Mouse (Mus musculus) layer of hippocampus, adult 18-20 months (tissue): ENCODE results near the gene Aip. TPM values are rescaled to one million over a fixed set of nuclear protein-coding genes. Genes with fewer than 3 reads are reported as not detected.
A peak's percentile ranks its signal among the peaks of the same experiment; 100 is the strongest.
"Not testable (repeated sequence)": the region's sequence is repeated elsewhere in the genome, so short reads cannot be mapped to it uniquely, and the experiment has no call there.

Experiments
- DNase-seq, 2 experiments: peaks; one replicate each; pipeline ENCODE4 v3.0.0; 2022; ENCODE audit warnings: low spot score in 2 of 2
- total RNA-seq, 2 experiments: library from RNA; stranded (reverse); gene quantifications; 2 replicates each; pipeline ENCODE4 v1.2.3; 2021

The Aip gene
- total RNA-seq, 2 experiments from 2014 or later, result 121 to 140 TPM

DNA sequence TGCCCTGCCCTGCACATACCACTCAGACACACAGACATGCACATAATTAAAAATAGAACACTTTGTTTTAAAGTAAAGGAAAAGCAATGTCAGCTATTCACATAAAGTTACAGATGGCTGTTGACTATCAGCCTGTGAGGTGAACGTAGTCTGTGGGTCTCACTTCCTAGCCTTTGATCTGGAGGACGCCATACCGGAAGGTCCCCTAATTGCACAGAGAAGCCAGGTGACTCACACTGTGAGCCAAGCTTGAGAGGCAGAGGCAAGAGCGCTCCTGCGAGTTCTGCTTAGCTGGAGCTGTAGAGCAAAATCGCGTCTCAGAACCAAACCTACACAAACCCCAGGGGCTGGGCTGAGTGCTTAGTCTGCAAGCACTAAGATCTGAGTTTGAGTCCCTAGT lies 31.9 kb downstream of the Aip start:
- DNase-seq, result no peak

DNA sequence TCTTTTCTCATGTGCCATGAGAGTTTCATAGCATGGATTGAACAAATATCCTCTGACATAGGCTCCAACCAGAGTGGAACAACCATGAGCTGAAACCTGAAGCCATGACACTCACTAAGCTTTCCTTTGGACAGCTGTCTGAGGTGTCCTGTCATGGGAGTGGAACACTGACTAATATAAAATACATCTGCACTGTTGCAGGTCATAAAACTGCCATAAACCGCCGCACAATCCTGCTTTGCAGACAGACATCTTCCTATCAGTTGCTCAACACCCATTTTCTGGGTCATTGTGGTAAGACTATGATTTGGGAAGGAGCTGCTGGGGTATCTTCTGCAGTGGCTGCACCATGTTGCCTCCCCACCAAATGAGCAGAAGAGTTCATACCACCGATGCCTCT lies 32.9 kb downstream of the Aip start:
- no peak for DNase-seq

DNA sequence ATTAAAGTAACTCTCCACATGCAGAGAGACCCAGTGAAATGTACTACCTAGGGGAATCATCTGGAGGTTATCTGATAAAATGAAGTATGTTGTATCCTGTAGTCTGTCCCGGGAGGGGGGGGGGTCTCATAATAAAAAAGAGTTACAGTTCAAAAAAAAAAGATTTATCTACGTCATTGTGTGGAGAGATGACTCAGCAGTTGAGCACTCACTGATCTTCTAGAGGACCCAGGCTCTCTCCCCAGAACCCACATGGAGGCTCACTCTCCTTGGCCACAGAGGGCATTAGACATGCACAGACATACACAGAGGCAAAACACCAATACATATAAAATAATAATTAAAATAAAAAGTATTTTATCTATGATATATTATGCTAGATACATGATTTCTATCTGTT lies 34.3 kb downstream of the Aip start:
- DNase-seq, result no peak

DNA sequence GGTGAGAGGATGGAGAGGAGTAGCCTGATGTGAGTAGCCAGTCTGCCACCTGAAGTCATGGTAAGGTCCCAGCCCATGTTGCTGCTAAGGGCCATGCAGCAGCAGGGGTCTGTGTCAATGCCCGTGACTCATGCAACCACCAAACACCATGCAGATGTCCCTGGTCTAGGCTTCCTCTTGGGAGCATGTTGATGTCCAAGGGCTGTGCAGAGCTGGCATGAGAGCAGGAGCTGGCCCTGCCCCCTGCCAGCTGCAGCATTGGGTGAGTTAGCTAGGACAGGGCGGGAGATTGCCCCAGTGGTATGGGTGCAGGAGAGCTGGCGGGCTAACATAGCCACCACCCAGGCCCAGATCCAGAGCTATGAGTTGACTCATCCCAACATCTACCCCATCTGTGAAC lies 35.2 kb downstream of the Aip start:
- no peak for DNase-seq

DNA sequence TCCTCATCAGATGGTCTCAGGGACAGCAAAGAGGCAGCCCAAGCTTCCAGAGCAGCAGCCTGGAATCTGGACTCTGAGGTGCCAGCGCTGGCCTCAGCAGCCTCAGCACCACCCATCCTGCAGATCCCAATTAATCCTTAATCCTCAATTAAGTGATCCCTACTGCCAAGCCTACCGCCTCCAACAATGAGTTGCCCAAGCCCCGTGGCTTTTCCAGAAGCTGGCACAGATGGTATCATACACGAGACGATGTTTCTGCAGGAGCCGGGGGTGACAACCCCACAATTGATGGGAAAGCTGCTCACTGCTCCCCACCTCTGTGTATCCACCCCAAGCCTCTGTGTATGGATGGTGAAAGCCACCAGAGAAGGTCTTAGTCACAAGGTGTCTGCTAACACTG lies 36.5 kb downstream of the Aip start:
- DNase-seq, result peak in 1 of 2 experiments; percentile 69

DNA sequence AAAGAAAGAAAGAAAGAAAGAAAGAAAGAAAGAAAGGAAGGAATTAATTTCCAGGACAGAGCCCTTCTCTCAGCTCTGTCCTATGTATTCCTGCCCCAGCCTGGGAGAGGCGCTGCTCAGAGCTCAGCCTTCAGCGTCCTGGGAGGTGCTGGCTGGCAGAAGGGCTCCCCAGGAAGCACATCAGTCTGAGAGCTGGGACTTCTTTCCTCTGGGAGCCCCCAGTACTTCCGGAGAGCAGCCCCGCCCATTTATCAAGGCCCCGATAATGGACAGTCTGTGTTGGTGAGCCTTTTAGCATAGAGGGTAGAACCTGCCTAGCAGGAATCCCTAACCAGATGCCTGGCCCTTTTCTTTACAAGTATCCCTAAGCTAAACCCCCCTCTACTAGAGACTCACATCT lies 37.5 kb downstream of the Aip start:
- DNase-seq, result no peak

DNA sequence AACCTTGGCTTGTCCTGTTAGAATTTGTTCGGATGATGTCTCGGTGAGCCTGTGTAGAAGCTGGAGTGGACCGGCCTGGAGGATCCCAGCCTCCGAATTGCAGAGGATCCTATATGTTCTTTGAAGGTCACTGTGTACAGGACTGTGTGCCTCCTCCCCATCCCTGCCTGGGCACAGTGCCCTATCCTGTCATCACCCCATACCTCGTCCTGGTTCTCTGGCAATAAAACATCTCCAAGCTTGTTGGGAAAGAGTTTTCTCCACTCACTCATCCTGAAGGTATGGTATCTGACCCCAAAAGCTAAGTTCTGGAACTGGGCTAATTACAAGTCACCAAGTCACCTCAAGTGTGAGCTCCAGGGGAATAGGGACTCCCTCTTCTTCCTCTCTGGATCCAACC lies 38.6 kb downstream of the Aip start:
- no peak for DNase-seq

DNA sequence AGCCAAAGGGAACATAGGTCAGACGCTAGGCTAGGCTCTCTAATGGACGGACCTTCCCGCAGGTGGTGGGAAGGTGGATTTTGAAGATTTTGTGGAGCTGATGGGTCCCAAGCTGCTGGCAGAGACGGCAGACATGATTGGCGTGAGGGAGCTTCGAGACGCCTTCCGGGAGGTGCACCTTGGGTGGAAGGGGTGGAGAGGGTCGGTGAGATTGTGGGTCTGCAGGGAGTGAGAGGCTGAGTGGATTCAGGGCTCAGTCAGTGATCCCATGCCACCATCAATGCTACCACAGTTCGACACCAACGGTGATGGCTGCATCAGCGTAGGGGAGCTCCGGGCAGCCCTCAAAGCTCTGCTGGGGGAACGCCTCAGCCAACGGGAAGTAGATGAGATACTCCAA lies 39.5 kb downstream of the Aip start:
- no peak for DNase-seq

DNA sequence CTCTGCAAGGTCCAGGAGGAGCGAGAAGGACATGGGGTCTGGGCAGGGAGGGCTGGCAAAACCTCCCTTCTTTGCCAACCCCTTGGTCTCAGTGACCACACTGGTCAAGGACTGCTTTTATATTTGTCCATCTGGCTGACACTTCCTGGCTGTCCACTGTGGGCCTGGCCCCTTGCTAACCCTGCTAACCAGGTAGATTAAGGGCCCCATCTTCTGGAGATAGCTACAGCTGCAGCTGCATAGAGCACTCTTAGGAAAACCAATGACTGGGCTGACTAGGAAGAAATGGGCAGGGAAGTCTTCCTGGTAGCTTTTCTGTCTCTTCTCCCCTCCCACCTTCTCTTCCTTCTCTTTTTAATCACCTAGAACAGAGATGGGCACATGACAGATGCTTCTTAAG lies 40.7 kb downstream of the Aip start:
- no peak for DNase-seq

DNA sequence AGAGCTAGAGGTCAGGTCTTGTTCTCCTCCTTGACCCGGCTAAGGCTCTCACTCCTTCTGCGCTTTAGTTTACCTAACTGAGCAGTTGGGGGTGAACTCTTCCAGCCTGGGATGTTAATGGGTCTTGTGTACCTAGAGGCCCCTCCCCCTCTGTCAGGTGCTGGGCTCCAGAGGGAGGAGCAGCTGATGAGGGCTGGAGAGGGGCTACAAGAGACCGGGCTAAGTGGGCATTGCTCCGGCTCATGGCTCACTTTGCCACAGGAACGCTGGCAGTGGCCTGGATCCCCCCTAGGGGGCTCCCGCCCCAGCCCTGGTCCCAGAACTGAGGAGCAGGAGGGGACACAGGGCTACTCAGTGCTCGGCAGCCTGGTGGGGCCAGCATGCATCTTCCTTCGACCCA lies 41.8 kb downstream of the Aip start:
- no peak for DNase-seq

DNA sequence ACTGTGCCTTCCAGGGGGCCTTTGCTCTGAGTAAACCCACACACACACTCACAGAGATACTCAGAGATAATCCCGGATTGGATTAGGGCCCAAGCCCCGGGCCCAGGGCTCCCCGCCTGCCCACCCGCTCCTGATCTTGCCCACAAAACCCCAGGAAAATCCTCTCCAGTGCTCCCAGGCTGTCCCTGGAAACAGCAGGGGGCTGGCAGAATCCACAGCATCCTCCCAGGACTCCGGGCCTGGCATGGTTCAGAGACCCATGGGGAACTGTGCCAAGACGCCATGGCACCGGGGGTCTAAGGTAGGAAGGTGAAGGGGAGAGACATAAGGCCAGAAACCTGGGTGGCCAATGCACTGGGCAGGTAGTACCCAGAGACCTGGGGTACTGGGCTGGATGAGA lies 42.3 kb downstream of the Aip start:
- no peak for DNase-seq

DNA sequence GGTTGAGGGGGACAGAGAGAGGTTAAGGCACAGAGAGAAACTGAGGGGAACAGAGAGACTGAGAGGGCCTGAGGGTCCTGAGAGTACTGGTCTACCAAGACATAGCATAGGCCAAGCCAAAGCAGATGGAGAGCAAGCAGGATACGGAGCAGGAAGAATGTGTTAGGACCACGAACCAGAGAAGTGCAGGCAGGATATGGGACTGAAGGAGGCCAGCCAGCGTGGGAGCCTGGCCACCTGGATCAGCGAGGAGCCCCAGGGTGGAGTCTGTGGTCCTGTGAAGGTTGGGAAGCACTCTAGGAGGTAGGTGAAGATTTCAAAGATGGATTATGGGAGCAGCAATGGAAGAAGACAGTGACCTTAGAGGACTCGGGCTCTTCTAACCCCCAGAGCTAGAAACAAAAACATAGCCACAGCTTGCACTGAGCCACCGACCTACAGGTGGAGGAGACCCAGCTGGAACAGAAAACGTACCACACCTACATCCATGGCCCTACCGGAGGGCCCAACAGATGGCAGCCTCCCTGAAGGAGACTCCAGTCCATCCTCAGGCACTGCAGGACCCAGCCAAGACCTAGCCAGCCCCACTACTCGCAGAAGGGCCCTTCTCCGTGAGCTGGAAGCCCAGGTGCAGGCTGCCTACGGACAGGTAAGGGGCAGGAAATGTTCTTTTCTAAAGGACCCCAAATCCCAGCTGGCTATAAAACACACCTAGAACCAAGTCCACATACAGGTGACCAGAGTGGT lies 43.3 kb downstream of the Aip start:
- no peak for DNase-seq

DNA sequence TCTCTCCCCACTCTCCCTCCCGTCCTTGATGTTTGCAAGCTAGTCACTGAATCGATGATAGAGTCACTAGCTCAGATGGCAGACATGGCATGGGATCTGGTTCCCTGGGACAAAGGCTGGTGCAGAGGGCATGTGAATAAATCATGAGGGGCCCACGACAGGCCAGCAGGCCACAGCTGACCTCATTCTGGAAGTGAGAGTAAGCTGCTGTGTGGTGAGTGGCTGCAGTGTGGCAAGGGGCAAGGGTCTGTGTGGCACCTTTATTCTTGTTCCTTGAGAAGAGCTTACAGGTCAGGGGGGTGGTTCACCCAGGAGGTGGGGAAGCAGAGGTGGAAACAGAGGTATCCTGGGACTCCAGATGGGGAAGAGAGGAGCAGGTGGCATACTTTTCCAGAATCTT lies 44.3 kb downstream of the Aip start, which contains the start of gene Cabp2:
TSS of gene Cabp2 (plus strand) at position 185 of the 400 bp plus-strand sequence.
- no peak for DNase-seq

DNA sequence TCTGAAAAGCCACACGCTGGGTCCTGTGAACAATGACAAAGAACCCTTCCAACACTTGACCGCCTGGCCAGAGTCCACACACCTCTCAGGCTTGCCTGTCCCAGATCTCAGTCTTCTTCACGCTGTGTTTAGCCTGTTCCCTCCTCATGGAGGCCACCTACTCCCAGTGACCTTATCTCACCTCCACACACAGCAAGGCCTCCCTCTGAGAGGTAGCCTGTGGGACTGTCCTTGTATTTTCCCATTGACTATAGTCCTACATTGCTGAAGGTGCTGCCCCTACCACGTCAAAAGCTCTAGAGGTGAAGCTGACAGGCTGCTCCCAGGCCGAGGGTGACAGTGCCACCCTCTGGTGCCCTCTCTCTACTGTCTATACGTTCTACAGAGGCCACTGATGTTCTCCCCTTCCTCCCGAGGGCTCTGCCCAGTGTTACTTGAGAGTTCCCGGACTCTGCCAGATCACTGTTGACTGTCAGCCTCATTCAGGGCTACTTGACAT lies 45.1 kb downstream of the Aip start:
- DNase-seq, result no peak

DNA sequence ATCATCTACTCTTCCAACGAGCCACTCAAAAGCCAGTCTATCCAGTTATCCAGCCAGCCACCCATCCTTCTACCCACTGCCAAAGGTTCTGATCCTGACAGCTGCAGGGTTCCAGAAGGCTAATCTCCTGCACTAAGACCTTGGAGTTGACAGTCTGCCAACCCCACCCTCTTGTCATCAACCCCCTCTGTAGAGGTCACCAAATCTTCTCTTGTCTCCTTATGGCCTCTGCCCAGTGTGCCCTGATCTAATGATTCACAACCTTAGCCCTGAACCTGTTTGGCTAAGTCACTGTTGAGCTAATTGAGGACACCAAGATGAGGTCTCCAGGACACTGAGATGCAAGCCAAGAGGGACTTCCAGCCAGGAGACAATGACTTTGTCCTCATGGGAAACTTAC lies 46.1 kb downstream of the Aip start:
- no peak for DNase-seq

DNA sequence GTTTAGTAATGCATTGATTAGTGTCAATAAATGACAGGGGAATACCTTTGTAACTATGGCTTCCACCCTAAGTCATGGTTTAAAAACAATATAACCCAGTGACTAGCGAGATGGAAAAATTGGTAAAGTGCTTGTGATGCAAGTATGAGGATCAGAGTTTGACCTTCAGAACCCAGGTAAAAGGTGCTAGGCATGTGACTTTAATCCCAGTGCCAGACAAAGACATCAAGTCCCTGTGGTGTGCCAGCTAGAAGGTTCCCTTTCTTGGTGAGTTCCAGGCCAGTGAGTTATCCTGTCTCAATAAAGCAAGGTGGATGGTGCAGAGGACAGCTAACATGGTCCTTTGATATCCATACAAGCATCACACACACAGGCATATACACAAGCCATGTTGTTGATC lies 50.1 kb downstream of the Aip start:
- no peak for DNase-seq

DNA sequence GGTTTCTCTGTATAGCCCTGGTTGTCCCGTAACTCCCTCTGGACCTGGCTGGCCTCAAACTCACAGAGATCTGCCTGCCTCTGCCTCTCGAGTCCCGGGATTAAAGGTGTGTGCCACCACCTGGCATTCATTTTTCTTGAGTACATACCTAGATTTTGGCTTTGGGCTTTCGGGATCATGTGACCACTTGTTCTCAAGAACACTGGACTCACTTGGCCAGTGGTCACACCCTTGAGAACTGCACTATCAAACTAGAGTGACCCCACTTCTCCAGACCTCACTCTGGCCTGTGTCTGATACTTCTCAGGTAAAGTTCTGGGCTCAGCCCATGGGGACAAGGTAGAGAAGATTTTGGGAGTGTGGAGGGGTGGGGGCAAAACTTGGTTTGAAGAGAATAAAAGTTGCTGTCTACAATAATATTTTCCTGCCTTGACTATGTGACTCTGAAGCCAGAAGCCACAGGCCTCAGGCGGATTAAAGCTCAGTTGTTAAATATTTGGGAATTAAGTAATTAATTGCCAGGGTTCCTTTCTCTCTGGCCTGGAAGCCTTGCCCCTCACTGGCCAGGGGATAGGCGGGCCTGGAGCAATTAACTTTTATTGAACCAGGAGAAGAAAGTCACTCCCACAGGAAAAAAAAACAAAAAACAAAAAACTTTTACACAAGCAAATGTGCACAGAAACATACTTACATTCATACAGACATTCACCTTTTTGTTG lies 52.8 kb downstream of the Aip start:
- no peak for DNase-seq

DNA sequence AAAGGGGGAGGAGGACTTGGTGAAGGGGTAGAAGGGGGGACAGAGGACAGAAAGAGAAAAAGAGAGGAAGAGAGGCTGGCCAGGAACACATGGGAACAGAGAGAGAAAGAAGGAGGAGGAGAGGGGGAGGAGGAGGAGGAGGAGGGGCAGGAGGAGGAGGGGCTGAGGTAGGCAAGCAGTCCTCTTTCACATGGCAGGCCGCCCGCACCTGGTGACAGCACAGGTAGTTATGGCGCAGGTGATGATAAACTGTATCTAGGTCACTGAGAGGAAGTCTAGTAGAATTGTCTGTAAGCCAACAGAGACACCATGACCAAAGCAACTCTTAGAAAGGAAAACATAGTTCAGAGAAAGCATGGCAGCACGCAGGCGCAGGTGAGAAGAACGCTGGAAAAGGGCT lies 54.3 kb downstream of the Aip start:
- no peak for DNase-seq

DNA sequence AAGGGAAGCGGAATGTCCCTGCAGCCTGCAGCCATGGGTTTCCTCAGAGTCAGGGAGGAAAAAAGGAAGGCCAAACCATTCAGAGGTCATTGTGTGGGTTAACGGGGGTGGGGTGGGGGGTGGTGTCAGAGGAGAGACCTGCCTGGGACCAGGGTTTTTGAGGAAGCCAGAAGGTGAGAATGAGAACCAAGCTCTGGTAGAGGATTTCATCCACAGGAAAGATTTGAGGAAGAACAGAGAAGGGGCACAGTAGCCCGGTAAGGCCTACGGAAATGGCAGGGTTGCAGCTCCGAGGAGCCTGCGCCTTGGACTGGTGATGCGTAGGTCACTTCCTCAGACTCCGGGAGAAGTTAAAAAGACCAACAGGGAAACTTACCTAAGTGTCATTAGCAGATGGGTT lies 54.9 kb downstream of the Aip start:
- no peak for DNase-seq

DNA sequence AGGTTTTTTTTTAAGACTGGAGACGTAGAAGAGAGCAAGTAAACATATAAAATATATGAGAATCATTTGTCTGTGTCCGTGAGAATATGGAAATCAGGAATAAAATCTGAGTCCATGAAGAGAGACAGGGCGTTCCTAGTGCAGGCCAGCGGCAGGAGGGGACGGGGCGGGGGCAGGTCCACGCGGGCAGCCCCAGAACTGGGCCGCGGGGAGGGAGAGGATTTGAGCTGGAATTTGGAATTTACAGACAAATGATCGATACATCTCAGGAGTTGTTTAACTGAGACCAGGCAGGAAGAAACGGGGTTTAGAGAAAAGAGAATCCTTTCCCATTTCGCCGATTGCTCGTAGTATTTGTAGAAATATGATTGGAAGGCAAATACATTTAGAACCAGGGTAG lies 55.3 kb downstream of the Aip start:
- no peak for DNase-seq

DNA sequence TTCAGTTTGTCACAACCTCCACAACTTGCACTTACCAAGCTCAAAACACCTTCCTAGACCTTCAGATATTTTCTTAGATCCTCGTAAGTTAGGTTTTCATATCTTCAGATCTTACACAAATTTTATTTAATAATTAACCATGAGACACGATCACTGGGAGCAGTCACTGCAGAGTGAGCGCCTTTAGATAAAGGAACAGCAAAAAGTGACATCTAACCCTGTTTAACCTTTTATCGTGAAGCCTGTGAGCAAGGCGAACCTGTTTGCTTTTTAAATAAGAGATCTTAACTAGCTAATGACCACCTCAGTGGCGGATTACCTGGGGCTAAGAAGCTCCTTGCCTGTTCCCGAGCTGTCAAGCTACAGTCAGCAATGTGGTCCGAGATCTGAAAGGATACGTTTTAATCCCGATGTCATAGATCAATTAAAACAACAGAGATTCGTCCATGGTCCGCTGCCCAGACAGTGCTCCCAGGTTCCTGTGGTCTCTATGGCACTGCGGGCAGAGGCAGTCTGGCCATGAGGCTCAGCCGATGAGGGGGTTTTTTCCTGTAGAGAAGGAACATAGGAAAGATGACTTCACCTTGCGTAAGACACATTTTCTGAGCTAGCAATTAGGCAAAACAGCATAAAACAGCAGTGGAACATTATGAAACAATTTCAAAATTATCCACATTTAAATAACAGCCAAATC lies 56.8 kb downstream of the Aip start:
- DNase-seq, result no peak

DNA sequence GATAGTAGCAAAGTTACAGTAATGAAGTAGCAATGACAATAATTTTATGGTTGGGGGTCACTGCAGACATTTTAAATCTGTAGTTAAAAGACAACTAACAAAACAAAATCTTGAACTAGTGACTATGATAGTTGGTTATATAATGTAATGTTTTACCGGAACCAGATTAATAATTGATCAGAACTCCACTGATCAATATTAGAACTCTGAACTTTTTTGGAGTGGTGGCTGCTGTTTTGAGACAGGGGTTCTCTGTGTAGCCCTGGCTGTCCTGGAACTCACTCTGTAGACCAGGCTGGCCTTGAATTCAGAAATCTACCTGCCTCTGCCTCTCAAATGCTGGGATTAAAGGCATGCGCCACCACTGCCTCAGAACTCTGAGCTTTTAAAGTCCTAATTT lies 57.4 kb downstream of the Aip start:
- DNase-seq, result not testable (repeated sequence)
